Mouse (Mus musculus) spleen, embryonic (tissue): Measurements from ENCODE around the gene Gm27021.

Experiments used
- CTCF ChIA-PET: fragments of 350-600 bp; sonication (Branson Sonifier 250); formaldehyde crosslinking; loops from one replicate; lab custom pipeline; 2022; lab: Charles Lee

Gene Gm27021

DNA sequence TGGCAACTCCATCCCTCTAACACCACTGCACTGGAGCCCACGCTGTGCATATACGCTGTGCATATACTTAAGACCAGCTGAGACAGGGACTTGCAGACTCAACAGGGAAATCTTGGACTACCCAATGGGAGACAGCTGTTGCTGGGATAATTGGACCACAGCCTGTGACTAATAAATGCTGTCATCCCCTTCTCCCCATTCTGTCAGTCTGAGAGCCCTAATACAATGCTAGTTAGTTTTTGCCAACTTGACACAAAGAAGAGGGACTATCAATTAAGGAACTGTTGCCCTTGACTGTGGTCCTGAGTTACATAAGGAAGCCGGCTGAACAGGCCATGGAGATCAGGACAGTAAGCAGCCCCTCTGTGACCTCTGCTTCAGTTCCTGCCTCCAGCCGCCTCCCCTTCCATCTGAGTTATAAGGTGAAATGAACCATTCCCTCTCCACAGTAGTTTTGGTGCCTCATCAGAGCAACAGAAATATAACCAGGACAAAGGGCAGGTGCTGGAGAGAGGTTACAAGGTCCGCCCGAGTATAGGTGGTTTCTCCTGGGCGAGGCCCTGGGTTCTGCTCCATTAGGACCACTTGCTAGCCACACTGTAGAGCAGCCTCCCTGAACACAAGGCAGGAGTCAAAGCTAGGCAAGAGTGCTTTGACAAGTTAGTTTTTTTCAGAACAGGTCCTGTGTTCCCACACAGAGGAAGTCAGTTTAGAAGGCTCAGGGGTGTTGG lies 11.4 kb downstream of the Gm27021 start:
- CTCF ChIA-PET, result no interaction called here

- CTCF ChIA-PET, result interaction anchor here (0.7 kb wide), 1 partner anchor 20 kb away, joined by 11 read pairs; the partner anchor contains the start of gene Gm27021
Observed at GRCm38 (mm10) chr8:120647532-120647931, 20.3 kb downstream of the Gm27021 start, which contains the start of gene 1190005I06Rik. TSS of gene 1190005I06Rik (minus strand) at chr8:120647632.

DNA sequence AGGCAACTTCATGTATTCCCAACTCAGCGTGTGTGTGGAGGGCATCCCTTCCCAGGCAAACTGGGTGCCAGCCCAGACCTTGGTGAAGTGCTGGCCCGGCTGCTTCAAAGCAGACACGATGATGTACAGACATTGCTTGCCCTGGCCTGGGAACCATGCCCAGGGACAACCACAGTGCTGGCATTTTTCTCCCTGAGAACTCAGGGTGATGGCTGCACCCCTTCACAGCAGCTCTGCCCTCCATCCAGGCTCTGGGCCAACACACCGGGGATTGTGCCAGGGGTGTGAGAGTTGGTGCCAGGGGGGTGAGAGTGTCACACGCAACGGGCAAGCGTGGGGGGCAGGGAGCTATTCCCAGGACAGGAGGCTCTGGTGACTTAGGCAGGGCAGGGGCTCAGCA lies 23.2 kb downstream of the Gm27021 start:
- CTCF ChIA-PET, result no interaction called here

- CTCF ChIA-PET, result no interaction called here
Observed at GRCm38 (mm10) chr8:120642031-120642662, 25.7 kb downstream of the Gm27021 start.

- CTCF ChIA-PET, result no interaction called here
Observed at GRCm38 (mm10) chr8:120641245-120641644, 26.6 kb downstream of the Gm27021 start.

DNA sequence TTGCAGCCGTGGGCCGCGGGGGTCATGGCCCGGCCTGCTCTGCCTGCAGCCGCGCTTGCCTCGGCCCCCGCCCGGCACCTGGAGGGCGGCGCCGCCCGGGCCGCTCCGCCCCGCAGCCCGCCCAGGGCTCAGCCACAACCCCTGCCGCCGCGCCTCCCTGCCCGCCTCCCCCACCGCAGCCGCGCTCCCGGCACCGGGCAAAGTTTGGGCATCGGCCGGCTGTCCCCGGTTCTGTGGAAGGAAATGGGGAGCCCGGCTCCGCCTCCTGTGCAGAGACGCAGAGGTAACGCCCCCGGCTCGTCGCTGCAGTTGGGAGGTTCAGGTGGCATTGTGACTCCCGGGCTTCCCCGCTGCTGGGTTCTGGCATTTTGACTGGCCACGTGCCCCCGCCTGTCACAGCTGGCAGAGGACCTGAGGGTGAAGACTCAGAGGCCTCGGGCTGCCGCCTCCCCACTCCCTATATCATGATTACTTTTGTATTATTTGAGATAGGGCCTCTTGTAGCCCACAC lies 33.5 kb downstream of the Gm27021 start:
- CTCF ChIA-PET, result no interaction called here

GRCm38 (mm10) chr8:120633665-120634271 lies 34.1 kb downstream of the Gm27021 start:
- CTCF ChIA-PET, result no interaction called here

- CTCF ChIA-PET, result no interaction called here
Observed at GRCm38 (mm10) chr8:120632969-120633664, 34.8 kb downstream of the Gm27021 start.

DNA sequence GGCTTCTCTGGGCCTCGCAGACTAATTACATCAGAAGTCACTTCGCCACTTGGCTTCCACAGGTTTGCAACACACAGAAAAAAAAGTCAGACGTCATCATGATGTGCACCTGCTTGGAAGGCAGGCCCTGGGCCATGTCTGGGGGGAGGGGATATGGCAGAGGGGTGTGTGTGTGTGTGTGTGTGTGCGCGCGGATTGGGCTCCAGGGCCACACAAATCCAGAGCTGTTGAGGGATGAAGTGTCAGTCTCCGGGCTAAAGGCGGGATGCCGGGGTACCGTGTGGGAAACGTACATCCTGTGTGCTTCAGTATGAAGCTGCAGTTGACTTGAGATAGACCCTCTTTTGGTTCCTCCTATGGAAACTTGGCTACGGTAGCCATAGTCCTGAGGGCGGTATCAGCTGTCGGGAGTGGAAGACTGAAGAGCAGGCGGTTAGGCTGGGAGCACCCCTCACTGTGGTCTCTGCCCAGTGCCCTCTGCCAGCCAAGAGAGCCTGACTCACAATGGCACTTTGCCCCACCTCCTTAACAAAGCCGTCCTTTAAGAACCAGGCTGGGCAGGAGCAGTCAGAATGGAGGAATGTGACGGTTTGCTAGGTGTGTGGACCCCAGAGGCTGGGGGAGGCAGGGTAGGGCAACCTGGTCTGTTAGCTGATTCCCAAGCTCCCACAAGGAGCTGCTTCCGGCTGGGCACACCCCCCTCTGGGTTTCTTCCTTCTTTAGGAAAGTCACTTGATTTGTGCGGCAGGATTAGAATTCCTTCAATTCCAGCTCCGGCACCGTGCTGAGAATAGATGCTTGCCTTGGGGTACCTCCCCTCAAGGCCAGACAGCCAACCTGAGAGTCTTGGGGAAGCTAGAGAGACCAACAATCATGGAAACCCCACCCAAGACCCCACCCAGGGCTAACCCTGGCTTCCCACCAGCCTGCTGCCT lies 36.2 kb downstream of the Gm27021 start:
- CTCF ChIA-PET, result no interaction called here

DNA sequence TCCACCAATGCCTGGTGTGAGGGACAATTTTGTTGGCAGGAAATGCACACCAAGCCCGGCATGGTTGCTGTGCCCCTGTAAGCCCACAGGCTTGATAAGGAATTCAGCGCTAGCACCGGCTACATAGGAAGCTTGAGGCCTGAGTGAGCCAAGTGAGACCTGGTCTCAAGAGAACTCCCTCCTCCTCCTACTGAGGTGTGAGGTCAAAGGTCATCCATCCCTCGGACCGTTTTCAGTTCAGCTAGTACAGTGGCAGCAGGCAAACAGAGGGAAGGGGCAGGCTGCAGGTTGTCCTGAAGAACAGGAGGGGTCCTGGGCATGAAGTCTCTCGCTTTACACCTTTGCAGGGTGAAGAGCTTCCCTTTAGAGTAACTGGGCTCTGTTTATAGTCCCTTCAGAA lies 37.0 kb downstream of the Gm27021 start:
- CTCF ChIA-PET, result no interaction called here

DNA sequence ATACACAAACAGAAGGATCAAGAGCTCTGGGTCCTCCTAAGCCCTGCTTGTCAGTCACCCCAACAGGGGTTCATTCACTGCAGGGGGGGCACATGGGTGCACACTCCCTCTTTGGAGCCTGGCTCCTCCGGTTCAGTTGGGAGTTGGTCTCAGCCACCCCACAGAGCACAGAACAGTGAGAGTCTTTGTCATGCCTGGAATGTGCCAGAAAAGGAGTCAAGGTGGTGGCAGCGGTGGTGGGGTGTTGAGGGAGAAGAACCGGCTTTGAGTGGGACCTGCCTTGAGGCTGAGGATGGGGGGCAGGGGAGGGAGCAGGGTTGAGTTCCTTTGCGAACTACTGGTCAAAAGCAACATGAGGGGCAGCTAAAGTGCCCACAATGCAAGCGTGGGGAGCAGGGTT lies 37.8 kb downstream of the Gm27021 start:
- CTCF ChIA-PET, result no interaction called here

DNA sequence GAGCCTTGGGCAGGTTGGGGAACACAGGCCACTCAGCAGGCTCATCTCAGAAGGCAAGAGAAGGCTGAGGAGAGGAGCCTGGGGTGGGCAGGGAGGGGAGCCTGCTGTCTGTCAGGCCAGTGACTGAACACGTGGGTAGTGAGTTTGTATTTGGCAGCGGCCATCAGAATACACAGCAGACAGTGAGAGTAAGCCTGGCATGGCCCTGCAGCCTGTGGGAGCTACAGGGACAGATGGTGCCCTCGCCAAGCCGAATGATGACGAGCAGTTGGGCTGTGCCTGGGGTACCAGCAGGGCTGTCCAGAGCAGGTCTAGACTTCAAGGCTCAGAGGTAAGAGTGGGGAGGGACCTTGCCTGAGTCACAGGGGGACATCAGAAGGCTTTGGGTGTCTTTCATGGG lies 40.6 kb downstream of the Gm27021 start:
- CTCF ChIA-PET, result no interaction called here

GRCm38 (mm10) chr8:120626461-120626860 lies 41.4 kb downstream of the Gm27021 start:
- CTCF ChIA-PET, result no interaction called here

DNA sequence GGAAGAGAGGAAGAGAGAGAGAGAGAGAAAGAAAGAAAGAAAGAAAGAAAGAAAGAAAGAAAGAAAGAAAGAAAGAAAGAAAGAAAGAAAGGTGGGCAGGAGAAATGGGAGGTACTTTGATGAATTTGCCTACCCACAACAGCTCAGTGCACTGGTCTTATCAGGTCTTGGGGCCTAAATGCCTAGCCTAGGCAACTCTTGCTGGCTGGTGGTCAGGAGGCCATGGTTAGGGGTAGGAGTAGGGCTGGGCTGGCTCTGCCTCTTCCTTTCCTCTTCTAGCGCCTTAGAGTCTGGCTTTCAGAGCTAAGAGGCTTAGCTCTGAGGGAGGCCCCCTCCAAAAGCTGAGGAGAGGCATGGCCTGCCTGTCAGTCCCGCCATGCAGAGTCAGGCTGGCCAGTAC lies 44.3 kb downstream of the Gm27021 start:
- CTCF ChIA-PET, result interaction anchor here (1.1 kb wide), 1 partner anchor 219 kb away, joined by 7 read pairs; no protein-coding TSS in a partner anchor

- CTCF ChIA-PET, result interaction anchor here (0.7 kb wide), 1 partner anchor 655 kb away, joined by 4 read pairs; no protein-coding TSS in a partner anchor
Observed at GRCm38 (mm10) chr8:120622161-120622560, 45.7 kb downstream of the Gm27021 start.

DNA sequence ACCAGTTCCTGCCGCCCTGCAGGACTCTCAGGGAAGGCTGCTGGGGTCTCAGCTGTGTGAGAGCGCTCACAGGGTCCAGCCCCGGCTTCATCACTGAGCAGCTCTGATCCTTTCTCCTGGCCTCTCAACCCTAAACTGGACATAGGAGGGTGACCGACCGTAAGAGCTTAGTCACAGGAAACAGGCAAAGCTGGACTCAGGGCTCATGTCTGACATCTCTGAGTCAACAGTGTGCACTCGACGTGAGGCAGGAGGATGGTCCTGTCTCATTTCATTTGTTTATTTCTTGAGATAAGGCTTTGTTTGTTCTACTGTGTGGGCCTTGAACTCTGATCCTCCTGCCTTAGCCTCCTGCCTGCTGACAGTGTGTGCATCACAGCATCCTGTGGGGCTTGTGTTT lies 47.4 kb downstream of the Gm27021 start:
- CTCF ChIA-PET, result no interaction called here

GRCm38 (mm10) chr8:120619235-120620180 lies 48.4 kb downstream of the Gm27021 start:
- CTCF ChIA-PET, result interaction anchor here (0.5 to 0.7 kb wide), 2 partner anchors 78 to 342 kb away, joined by 4 read pairs; no protein-coding TSS in a partner anchor

DNA sequence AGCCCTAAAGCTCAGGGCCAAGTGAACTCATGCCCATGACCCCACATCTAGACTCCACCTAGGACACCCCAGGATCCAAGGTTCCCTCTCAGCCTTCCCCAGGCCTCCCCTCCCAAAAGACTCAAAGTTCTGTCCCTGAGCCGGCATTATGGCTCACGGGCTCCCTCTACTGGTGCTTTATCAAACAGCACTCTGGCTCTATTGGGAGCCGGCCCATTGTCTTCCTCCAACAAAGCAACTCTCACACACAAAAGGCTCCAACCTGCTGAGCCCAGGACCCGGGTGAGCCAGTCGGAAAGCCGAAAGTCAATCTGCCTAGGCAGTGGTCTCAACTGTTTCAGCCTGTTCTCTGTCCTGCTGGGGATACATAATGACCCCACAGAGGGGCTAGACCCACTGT lies 49.8 kb downstream of the Gm27021 start:
- CTCF ChIA-PET, result interaction anchor here (0.6 to 1.5 kb wide), 3 partner anchors 17 to 537 kb away, joined by 3 to 5 read pairs (median 4); no protein-coding TSS in a partner anchor
